Mouse (Mus musculus) layer of hippocampus, adult 2 months (tissue): Measurements from ENCODE around the gene Lrmda. TPM values are rescaled to one million over a fixed set of nuclear protein-coding genes. Genes with fewer than 3 reads are reported as not detected.

Experiments
- DNase-seq, 2 experiments: peaks; one replicate each; pipeline ENCODE4 v3.0.0; 2022; ENCODE audit warnings: low spot score in 2 of 2
- H3K27ac ChIP-seq: fragments of 200-600 bp; 2 replicates; pipeline ENCODE4 v1.8.1; 2022
- H3K4me3 ChIP-seq: fragments of 200-600 bp; 2 replicates; pipeline ENCODE4 v1.8.1; 2022; ENCODE audit warnings: mild to moderate bottlenecking
- CTCF ChIP-seq: fragments of 200-600 bp; conservative IDR thresholded peaks from 2 replicates; pipeline ENCODE4 v1.8.1; 2022; ENCODE audit warnings: antibody characterized with exemption, mild to moderate bottlenecking, moderate library complexity
- microRNA-seq, 2 experiments: library from miRNA; unstranded; fragments of <30 nt; microRNA quantifications; one replicate each; pipeline ENCODE4 v1.2.0; 2021
- total RNA-seq, 2 experiments: library from RNA; stranded (reverse); gene quantifications; 2 replicates each; pipeline ENCODE4 v1.2.3; 2021

Gene Lrmda
- total RNA-seq, 2 experiments from 2014 or later, result 0.87 to 1.5 TPM

- no peak overlapping the region for H3K27ac ChIP-seq
- H3K4me3 ChIP-seq, result no peak overlapping the region
- TF ChIP-seq CTCF, result no peak
- DNase-seq, result no peak
These were observed 1065.3 kb downstream of the Lrmda start for GRCm38 (mm10) chr14:23084797-23085196.

- DNase-seq, result no peak
- TF ChIP-seq CTCF, result no peak
- Histone ChIP-seq H3K27ac (no peak overlapping the region), H3K4me3 (no peak overlapping the region)
These were observed 1073.8 kb downstream of the Lrmda start for GRCm38 (mm10) chr14:23093306-23093705.

- peak overlapping the region; percentile 20; the same call in 1 of the 2 replicates for H3K4me3 ChIP-seq
- no peak for TF ChIP-seq CTCF
- no peak overlapping the region for H3K27ac ChIP-seq
These were observed 1075.1 kb downstream of the Lrmda start for GRCm38 (mm10) chr14:23094546-23095157.

GRCm38 (mm10) chr14:23095158-23096016, 1075.9 kb downstream of the Lrmda start:
- H3K27ac ChIP-seq, result no peak overlapping the region
- peak overlapping the region; percentile 20; the same call in 1 of the 2 replicates for H3K4me3 ChIP-seq
- TF ChIP-seq CTCF, result no peak
- no peak for DNase-seq

More at GRCm38 (mm10) chr14:23094546-23095157, 1075.1 kb downstream of the Lrmda start:
- no peak for DNase-seq

GRCm38 (mm10) chr14:23096017-23096336, 1076.5 kb downstream of the Lrmda start:
- DNase-seq, result no peak

GRCm38 (mm10) chr14:23096405-23096804, 1076.9 kb downstream of the Lrmda start:
- TF ChIP-seq CTCF, result no peak
- H3K27ac ChIP-seq, result no peak overlapping the region
- no peak overlapping the region for H3K4me3 ChIP-seq
- DNase-seq, result no peak

More at GRCm38 (mm10) chr14:23096017-23096336, 1076.5 kb downstream of the Lrmda start:
- TF ChIP-seq CTCF, result no peak
- no peak overlapping the region for H3K4me3 ChIP-seq
- no peak overlapping the region for H3K27ac ChIP-seq

Small RNA genes lying within 50 kb of the gene (microRNA-seq; reads per million reads assigned to microRNA genes)
- gene Gm27532, result 0 reads per million in 2 experiments

Other genes with a start within 250 kb of the Lrmda start
- gene Vdac2, start 194.5 kb upstream of the Lrmda start, total RNA-seq, result 100 to 1,000 TPM; 223 to 230 TPM
- 10 to 100 TPM; 25.4 to 27.5 TPM for gene Comtd1, start 170.7 kb upstream of the Lrmda start, total RNA-seq
- 1 to 10 TPM; 2.2 to 2.5 TPM for gene Zfp503, start 30.1 kb upstream of the Lrmda start, total RNA-seq